Mouse (Mus musculus): ENCODE results near the gene Bcar3.

The Bcar3 gene

DNA sequence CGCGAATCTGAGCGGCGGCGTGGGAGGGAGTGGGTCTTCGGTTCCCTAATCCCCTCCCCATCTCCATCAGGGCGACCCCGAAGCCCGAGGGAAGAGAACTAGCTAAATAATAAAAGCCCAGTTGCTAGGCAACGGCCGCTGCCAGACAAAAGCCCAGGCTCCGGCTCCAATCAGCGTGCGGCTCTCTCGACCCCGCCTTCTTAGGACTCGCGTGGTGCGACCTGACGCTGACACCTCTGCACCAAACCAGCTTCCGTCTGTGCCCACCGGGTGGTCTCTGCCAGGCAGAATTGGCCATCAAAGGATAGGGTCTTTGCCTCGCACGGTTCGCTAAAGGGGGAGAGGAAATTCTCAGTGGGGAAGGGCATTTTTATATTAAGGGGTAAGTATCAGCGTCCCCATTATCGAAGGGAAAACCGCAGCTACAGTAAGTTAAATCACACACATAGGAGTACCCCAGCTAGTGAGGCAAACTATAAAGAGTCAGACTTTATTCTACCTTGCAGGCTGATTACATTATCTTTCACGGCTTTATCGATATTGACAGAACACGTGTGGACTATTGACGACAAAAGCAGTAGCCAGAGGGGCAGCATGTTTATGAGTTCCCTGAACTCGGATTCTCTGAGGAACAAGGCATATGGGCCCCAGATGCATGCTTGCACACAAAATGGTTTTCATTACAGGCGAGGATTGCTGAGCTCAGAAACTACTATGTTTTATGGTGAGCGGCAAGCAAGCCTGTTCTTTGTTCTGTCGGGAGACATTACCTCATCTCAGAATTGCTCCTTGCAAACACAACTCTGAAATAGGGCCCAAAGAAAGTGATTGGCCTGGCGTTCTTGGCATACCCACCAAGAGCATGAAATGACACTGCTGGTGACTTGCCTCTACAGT lies at the start of gene Bcar3:
Bcar3 (plus strand) TSS at position 183 of the 897 bp plus-strand sequence.
- no peak for TF ChIP-seq GATA4 (IDR thresholded peaks at IDR 0.05; ENCODE audit: insufficient replicate concordance, low read length)

GRCm38 (mm10) chr3:122244759-122245158 lies 49.2 kb upstream of the Bcar3 start:
- TF ChIP-seq GATA4 (IDR thresholded peaks at IDR 0.05; ENCODE audit: insufficient replicate concordance, low read length): no peak

- TF ChIP-seq GATA4 (IDR thresholded peaks at IDR 0.05; ENCODE audit: insufficient replicate concordance, low read length): no peak
Observed at GRCm38 (mm10) chr3:122245215-122245877, 48.6 kb upstream of the Bcar3 start, which contains the start of gene Gclm. Gene Gclm, plus strand, starts transcription at chr3:122245557.

GRCm38 (mm10) chr3:122245878-122246332 lies 48.0 kb upstream of the Bcar3 start:
- TF ChIP-seq GATA4 (IDR thresholded peaks at IDR 0.05; ENCODE audit: insufficient replicate concordance, low read length): no peak

- no peak for TF ChIP-seq GATA4 (IDR thresholded peaks at IDR 0.05; ENCODE audit: insufficient replicate concordance, low read length)
Observed at GRCm38 (mm10) chr3:122246406-122246805, 47.5 kb upstream of the Bcar3 start.

GRCm38 (mm10) chr3:122246986-122247767 lies 46.8 kb upstream of the Bcar3 start:
- TF ChIP-seq GATA4 (IDR thresholded peaks at IDR 0.05; ENCODE audit: insufficient replicate concordance, low read length): peak; percentile 98

- no peak for TF ChIP-seq GATA4 (IDR thresholded peaks at IDR 0.05; ENCODE audit: insufficient replicate concordance, low read length)
Observed at GRCm38 (mm10) chr3:122247768-122248100, 46.2 kb upstream of the Bcar3 start.

DNA sequence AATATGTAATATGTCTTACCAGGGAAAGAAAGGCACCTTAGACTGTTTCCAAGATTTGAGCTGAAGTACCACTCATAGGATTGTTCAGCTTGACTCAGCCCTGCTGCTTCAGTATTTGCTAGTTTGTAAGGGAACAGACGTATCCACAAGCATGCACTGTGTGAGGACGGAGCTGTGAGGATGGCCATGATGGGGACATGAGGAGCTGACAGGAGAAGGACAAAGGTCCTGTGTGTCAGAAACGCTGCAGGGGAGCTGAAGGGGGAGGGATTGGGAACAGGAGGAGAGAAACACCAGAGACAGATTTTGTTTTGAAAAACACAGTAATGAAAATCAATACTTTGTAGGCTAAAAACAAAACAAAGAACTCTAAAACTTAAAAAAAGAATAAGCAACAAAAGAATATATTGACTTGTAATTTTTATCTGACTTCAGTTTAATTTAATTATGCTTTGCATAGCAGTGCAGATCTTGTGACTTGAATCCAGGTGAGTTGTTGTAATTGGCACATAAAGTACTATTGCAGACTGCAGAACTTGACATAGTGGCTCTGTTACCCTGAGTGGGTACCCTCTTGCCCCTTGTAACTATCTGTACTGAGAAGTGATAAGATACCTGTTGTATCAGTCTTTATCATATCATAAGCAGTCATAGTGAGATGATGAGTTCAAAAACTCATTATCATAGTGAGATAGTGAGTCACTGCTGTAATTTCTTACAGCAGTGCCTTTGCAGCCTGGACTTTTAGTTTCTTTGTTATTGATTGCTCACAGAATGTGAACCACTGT lies 41.3 kb upstream of the Bcar3 start:
- TF ChIP-seq GATA4 (IDR thresholded peaks at IDR 0.05; ENCODE audit: insufficient replicate concordance, low read length): no peak

GRCm38 (mm10) chr3:122269986-122270385 lies 23.9 kb upstream of the Bcar3 start:
- TF ChIP-seq GATA4 (IDR thresholded peaks at IDR 0.05; ENCODE audit: insufficient replicate concordance, low read length): no peak

GRCm38 (mm10) chr3:122273407-122274240 lies 20.3 kb upstream of the Bcar3 start:
- TF ChIP-seq GATA4 (IDR thresholded peaks at IDR 0.05; ENCODE audit: insufficient replicate concordance, low read length): no peak

GRCm38 (mm10) chr3:122274241-122275024 lies 19.5 kb upstream of the Bcar3 start, which contains the start of gene Dnttip2:
Gene Dnttip2, plus strand, starts transcription at chr3:122274388.
- peak; percentile 25; the same call in 1 of the 2 replicates for TF ChIP-seq GATA4 (IDR thresholded peaks at IDR 0.05; ENCODE audit: insufficient replicate concordance, low read length)

- no peak for TF ChIP-seq GATA4 (IDR thresholded peaks at IDR 0.05; ENCODE audit: insufficient replicate concordance, low read length)
Observed at GRCm38 (mm10) chr3:122275111-122275510, 18.8 kb upstream of the Bcar3 start.

GRCm38 (mm10) chr3:122287195-122287594 lies 6.7 kb upstream of the Bcar3 start:
- no peak for TF ChIP-seq GATA4 (IDR thresholded peaks at IDR 0.05; ENCODE audit: insufficient replicate concordance, low read length)
